Mouse (Mus musculus): ENCODE measurements at regions not wholly inside any gene's neighbourhood (a gene's known extent, or its start where the extent isn't known, plus 50 kb on each side); places are given as distances from the start of the nearest gene placed in this dataset.
A peak's percentile ranks its signal among the peaks of the same experiment; 100 is the strongest.

DNA sequence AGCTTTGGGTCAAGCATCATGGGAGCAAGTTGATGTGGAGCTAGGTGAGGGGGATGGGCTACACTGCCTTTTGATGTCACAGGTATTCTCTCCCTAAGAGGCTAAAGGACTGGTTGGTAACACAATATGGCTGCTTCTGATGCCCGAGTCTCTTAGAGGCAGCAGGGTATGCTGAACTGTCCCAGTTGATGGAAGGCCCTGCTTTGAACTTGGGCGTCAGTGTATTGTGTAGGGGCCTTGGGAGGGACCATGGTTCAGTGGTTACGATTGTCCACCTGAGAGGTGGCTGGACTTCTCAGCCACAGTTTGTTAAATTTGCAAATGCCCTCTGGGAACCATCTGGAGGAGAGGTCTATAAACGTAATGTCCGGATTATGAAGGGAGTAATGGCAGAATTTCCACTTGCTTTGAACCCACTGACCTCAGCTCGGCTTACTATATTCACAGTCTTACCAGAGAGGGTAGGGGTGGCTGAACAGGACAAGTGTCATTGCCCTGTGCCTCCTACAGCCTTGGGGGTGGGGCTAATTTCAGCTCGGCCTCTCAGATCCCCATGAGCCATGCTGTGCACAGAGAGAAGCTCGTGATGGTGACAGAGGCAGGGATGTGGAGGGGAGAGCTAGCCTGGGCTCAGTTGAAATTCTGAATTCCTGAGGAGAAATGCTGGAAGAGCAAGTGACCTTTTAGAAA, 442.6 kb upstream of the Mgmt start:
- peak; percentile 30 to 35 for DNase-seq

- peak; percentile 61 to 76 for DNase-seq
Measured at GRCm38 (mm10) chr7:136452561-136452960, 441.9 kb upstream of the Mgmt start.

DNA sequence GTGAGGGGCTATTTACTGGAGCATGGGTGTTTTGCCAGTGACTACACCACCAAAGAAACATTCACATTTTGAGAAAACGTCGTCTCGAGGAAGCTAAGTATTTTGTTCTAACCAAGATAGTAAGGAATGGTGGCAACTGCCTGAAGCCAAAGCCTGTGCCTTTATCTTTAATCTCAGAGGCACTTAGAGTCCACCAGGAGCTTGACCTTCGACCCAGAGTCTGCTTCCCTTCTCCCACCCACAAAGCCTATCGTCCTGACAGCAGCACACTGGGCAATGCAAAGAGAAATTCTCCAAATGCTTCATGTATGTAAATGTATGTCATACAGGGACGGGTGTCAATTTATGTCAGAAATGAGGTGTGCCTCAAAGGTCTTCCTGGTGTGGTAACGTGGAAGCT, 437.2 kb upstream of the Mgmt start:
- DNase-seq: no peak

DNA sequence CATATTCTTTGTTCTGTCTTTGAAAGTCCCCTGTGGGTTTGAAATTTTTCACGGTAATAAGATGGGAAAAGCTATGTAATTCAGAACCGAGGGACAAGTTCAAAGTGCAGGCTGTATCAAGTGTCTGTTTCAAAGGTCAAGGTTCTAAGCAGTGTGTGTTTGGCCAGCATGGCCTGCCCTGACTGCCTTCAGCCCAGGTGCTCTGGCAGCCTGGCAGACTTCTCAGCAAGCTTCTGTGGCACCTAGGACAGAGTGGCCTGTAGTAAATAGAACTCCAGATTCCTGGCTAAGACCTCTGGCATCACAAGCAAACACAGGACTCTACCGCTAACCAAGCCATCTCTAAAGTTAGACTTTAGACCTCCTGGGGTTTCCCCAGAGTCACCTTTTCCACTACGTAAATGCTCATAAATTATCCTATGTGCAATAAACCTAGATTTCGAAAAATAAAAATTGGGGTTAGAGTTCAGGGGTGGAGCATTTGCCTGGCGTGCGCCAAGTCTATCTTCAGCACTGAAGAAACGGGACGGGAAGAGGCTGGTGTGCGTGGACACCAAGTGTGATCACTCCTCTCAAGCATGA, 436.5 kb upstream of the Mgmt start:
- DNase-seq: peak; percentile 65 to 70

DNA sequence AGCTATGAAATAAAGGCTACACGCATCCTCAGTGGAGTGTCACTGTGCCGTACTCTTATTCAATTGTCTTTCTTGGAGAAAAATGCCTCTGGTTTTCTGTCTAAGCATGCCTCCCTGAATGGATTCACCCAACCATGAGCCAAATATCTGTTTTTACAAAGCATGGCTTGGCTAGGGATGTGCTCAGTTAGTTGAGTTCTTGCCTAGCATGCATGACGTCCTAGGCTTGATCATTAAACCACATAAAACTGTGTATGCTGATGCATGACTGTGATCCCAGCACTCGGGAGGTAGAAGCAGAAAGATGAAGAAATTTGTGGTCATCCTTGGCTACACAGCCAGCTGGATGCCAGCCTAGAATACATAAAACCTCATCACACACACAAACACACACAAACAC, 417.3 kb upstream of the Mgmt start:
- peak; percentile 35 to 43 for DNase-seq

- DNase-seq: no peak
Measured at GRCm38 (mm10) chr7:136480641-136481202, 413.7 kb upstream of the Mgmt start.

GRCm38 (mm10) chr7:136483237-136483636, 411.2 kb upstream of the Mgmt start:
- DNase-seq: no peak

- no peak for DNase-seq
Measured at GRCm38 (mm10) chr7:136487556-136487955, 406.9 kb upstream of the Mgmt start.

GRCm38 (mm10) chr7:136494862-136495261, 399.6 kb upstream of the Mgmt start:
- no peak for DNase-seq

GRCm38 (mm10) chr7:136496335-136497242, 397.8 kb upstream of the Mgmt start:
- no peak for DNase-seq

DNA sequence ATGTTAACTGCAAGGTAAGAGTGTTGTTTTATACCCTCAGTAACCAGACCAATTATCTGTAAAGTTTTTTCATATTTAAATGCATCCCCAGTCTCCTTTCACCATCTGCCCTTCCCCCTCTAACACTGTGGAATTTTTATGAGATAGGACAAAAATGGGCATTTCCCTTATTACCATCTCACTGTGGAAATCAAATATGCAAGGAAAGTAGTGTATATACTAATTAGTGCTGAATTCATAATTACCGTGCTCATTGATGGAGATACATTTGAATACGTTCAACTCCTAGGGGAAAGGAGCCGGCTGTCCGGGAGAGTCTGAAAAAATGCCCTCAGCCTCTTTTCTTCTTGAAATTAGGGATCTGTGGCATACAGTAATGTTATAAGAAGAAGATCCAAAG, 394.4 kb upstream of the Mgmt start:
- DNase-seq: no peak

- no peak for DNase-seq
Measured at GRCm38 (mm10) chr7:136501094-136501493, 393.3 kb upstream of the Mgmt start.

DNA sequence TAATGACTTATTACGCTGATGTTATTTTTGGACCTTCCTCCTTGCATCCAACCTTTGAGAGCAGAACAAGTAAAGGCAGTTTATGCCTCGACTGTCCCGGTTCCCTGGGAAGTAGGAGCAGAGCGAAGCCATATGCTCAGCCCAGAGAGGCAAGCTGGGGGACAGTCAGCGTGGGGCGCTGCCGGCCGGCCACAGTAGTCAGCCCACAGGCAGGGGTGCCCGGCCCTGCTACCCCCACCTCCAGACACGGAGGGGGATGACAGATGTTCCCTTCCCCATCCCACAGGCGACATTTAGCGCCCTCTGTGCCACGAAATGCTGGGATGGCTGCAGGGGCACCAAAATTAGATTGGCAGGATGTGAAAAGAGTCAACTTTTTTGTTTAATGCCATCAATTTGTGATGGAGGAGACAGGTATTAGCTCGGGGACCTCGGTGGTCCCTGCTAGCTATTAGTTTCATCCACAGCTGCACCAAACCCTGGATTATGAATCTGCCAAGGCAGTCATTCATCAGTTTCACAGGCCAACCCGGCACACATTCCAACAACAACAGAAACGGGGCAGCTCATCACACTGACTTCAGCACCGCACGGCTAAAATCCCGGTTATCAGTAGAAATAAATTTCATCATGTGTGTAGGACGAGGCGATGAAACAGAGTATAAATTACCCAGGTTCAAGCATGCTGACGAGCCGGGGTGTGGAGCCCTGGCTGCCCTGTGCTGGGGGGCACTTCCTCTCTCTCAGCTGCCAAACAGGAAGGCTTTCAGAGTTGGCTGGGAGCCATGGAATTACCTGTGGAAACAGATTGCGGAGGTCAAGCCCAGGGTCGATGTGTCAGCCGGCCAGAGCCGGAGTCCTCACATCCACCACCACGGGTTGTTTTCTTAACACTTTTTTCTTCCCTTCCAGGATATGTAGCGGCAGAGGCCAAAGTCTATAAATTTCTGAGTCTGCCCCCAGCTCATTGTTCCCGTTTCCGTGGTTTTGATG, 392.3 kb upstream of the Mgmt start:
- peak; percentile 61 to 68 for DNase-seq

- no peak for DNase-seq
Measured at GRCm38 (mm10) chr7:136511389-136511788, 383.0 kb upstream of the Mgmt start.

DNA sequence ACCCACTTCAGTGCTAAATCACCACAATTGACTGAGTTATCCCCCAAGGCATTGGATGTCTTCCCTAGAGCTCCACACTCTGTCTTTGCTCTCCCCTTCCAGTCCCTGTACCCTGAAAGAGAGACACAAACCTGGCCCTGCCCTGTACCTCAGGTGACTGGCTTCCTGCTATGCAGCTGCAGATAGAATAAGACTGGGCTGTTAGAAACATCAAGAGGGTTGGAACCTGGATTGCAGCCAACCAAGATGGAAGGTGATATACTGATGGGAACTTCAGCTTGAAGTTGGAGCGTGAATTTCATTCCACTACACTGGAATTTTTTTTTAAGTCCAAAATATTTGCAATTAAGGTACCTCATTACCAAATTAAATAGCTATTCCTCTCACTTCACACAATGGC, 379.0 kb upstream of the Mgmt start:
- no peak for DNase-seq

- DNase-seq: peak; percentile 32 to 58
Measured at GRCm38 (mm10) chr7:136525821-136526220, 368.6 kb upstream of the Mgmt start.

DNA sequence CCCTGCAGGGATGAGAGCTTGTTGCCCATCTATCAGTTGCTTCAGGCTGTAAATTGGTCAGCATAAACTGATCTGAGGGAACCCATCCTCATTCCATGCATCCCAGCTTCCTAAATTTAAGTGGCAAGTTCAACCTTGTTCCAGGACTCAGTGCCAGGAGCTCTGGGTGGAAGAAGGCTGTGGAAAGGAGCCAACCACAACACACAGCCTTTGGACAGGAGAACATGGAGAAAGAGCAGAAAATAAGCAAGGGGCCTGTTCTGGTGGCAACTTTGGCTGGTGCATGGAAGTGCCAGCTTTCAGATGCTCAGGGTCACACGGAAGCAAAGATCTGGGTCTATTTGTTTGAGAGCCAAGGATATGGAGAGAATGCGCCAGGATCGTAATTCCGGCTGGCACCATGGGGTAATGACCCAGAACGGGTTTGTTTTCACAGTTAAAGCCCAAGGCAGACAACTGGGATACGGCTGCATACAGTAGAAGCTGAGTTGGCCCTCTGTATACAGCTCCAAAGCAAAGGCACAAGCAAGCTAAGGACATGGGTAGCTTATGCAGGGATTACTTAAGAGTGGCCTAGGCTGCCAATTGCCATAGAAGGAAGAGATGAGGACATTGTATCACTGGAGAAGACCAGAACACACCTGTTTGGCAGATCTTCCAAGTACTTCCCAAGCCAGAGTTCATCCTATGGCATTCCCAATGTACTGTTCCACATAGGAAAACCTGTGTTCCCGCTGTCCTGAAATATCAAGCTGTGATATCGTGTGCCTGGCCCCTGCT, 364.2 kb upstream of the Mgmt start:
- peak; percentile 29 to 42 for DNase-seq

- no peak for DNase-seq
Measured at GRCm38 (mm10) chr7:136531301-136531700, 363.1 kb upstream of the Mgmt start.

GRCm38 (mm10) chr7:136541876-136542655, 352.3 kb upstream of the Mgmt start:
- DNase-seq: no peak

- DNase-seq: no peak
Measured at GRCm38 (mm10) chr7:136542896-136543295, 351.5 kb upstream of the Mgmt start.

All from kidney, postnatal 36 days (tissue).